Mouse (Mus musculus) intestine, embryonic 15.5 days (tissue): ENCODE measurements around the gene Rab3il1. TPM values are rescaled to one million over a fixed set of nuclear protein-coding genes. Genes with fewer than 3 reads are reported as not detected.
A peak's percentile ranks its signal among the peaks of the same experiment; 100 is the strongest.

Experiments used
- ATAC-seq: fragments of 200-750 bp; cut with Nextera tagmentation; 2 replicates; pipeline ENCODE4 v1.8.0; 2017; ENCODE audit warnings: moderate TSS enrichment, moderate library complexity
- H3K27ac ChIP-seq: fragments of 300-500 bp; sonication (generic); 2 replicates; pipeline ENCODE4 v1.5.1; 2015; ENCODE audit warnings: mild to moderate bottlenecking, inconsistent platforms
- H3K27me3 ChIP-seq: fragments of 300-500 bp; sonication (generic); replicated peaks from 2 replicates; pipeline ENCODE4 v1.6.1; 2015; ENCODE audit warnings: inconsistent platforms
- H3K36me3 ChIP-seq: fragments of 300-500 bp; sonication (generic); 2 replicates; pipeline ENCODE4 v1.6.1; 2015; ENCODE audit warnings: inconsistent platforms
- H3K4me1 ChIP-seq: fragments of 300-500 bp; sonication (generic); replicated peaks from 2 replicates; pipeline ENCODE4 v1.6.1; 2015; ENCODE audit warnings: inconsistent platforms
- H3K4me2 ChIP-seq: fragments of 300-500 bp; sonication (generic); replicated peaks from 2 replicates; pipeline ENCODE4 v1.6.1; 2015; ENCODE audit warnings: mild to moderate bottlenecking, inconsistent platforms
- H3K4me3 ChIP-seq: fragments of 300-500 bp; sonication (generic); replicated peaks from 2 replicates; pipeline ENCODE4 v1.5.1; 2015; ENCODE audit warnings: inconsistent platforms
- H3K9ac ChIP-seq: fragments of 300-500 bp; sonication (generic); 2 replicates; pipeline ENCODE4 v1.6.1; 2015; ENCODE audit warnings: inconsistent platforms
- H3K9me3 ChIP-seq: fragments of 300-500 bp; sonication (generic); 2 replicates; pipeline ENCODE4 v1.6.1; 2016; ENCODE audit warnings: inconsistent platforms
- WGBS: fragments of 180-500 bp; shearing (Covaris S2); methylation state at CpG from one replicate; pipeline ENCODE4 v1.1.7; 2015; 5-methylcytosine and 5-hydroxymethylcytosine counted together
- polyA plus RNA-seq: library from polyadenylated mRNA; unstranded; fragments of >200 nt; fragmentation: Nextera tagmentation; extraction: Ambion mirVana; gene quantifications from 2 replicates; pipeline ENCODE4 v1.2.1, GENCODE M21; 2015

Gene Rab3il1
- polyA plus RNA-seq, 1 experiment from 2014 or later = 34.7 TPM

DNA sequence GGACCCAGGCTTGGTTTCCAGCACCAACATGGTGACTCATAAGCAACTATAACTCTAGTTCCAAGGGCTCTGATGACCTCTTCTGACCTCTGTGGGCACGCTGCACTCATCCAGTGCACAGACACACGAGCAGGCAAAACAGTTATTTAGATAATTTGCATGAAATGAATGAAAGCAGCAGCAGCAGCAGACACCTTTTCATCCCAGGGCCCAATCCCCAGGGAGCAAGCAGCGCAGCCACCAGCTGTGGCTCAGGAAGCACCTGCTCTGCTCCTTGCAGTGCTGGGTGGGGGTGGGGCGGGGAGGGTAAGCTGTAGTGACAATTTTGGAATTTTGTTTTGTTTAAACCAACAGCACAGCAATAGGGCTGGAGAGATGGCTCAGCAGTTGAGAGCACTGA lies 70.4 kb downstream of the Rab3il1 start:
- Histone ChIP-seq H3K4me2 (no peak overlapping the region), H3K27me3 (no peaks in the 10 kb centered on the region), H3K4me1 (no peaks in the 10 kb centered on the region), H3K36me3 (peaks cover 75% of the 10 kb centered on the region), H3K9ac (no peak overlapping the region), H3K27ac (no peak overlapping the region), H3K9me3 (no peaks in the 10 kb centered on the region), H3K4me3 (no peak overlapping the region)
- ATAC-seq = no peak
- 79% methylated on average over 4 of the region's 4 CpGs for WGBS

DNA sequence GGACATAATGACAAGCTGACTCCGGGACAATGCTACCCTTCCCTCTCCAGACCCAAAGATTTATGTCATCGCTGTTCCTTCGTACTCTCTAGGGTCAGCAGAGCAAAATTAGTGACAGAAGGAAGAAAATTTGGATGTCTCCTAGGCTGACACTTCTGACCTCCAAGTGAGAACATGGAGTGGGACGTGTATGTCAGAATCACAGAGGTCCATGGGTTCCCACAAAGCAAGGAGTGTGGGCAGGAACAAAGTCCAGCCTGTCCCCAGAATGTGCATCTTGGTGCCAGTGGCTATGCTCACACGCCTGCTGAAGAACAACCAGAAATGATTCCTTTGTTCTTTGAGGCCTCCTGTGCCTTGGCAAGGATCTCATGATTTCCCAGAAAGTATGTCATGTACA lies 71.7 kb downstream of the Rab3il1 start:
- no peaks in the 10 kb centered on the region for H3K27me3 ChIP-seq
- no peak overlapping the region for H3K4me3 ChIP-seq
- H3K27ac ChIP-seq = no peak overlapping the region
- no peak overlapping the region for H3K9ac ChIP-seq
- no peaks in the 10 kb centered on the region for H3K4me1 ChIP-seq
- H3K4me2 ChIP-seq = no peak overlapping the region
- whole genome bisulfite sequencing = 94% methylated on average over 5 of the region's 5 CpGs
- H3K36me3 ChIP-seq = peaks cover 82% of the 10 kb centered on the region
- no peaks in the 10 kb centered on the region for H3K9me3 ChIP-seq
- ATAC-seq = no peak

DNA sequence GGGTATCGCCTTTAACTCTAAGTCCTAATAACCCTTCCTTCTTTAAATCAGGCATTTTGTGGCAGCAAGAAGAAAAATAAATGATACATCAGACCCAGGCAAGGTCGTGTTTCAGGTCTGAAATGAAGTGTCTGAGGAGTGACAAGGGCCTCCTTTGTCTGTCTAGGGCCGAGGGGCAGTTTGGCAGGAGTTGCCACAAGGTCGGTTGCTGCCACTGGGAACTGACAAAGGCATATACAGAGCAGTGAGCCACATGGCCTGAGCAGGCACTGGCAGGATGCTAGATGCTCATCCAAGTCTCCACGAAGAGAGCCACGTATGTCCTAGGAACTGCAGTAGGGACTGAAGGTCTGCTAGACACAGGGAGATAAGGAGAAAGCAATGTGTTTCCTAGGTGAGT lies 76.9 kb downstream of the Rab3il1 start:
- Histone ChIP-seq H3K4me3 (no peak overlapping the region), H3K36me3 (peaks cover 72% of the 10 kb centered on the region), H3K27me3 (no peaks in the 10 kb centered on the region), H3K4me1 (no peaks in the 10 kb centered on the region), H3K4me2 (no peak overlapping the region), H3K27ac (no peak overlapping the region), H3K9ac (no peak overlapping the region), H3K9me3 (no peaks in the 10 kb centered on the region)
- 81% methylated on average over 6 of the region's 6 CpGs for WGBS
- no peak for ATAC-seq

DNA sequence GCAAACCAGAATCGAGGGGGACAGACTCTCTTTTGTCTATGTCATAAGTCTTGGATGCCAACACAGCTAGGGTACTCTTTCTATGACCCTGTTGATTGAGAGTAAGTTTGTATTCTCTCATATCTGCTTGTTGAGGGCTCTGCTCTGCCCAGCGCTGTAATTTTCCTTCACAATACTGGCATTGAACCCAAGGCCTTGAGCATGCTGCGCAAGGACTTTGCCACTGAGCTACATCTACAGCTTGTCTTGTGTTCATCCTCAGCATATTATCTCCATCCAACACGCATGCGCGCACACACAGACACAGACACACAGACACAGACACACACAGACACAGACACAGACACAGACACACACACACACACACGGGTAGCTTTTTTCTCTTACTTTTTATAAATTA lies 78.9 kb downstream of the Rab3il1 start:
- Histone ChIP-seq H3K4me3 (no peak overlapping the region), H3K36me3 (peaks cover 57% of the 10 kb centered on the region), H3K9me3 (no peaks in the 10 kb centered on the region), H3K27me3 (no peaks in the 10 kb centered on the region), H3K27ac (no peak overlapping the region), H3K4me1 (no peaks in the 10 kb centered on the region), H3K9ac (no peak overlapping the region), H3K4me2 (no peak overlapping the region)
- 0 out of 2 replicates have a peak, but pooled peaks have one; percentile 10 for ATAC-seq
- WGBS = 89% methylated on average over 7 of the region's 7 CpGs

DNA sequence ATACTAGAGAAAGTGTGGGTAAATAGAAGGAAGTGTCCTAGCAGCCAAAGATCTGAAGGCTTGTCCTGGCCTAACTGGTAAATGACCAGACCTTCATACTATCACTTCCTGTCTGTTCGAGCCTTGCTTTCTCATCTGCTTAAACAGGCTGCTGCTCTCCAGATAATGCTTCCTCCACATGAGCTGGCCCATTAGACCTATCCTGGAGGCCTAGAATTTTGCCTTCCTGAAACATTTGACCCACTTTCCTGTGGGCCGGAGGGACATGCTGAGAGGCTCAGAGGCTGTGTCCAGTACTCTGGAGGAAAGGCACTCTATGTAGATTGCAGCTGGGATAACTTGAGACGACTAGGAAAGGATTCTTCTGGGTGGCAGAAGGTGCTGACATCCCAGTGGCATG lies 80.6 kb downstream of the Rab3il1 start:
- no peaks in the 10 kb centered on the region for H3K9me3 ChIP-seq

DNA sequence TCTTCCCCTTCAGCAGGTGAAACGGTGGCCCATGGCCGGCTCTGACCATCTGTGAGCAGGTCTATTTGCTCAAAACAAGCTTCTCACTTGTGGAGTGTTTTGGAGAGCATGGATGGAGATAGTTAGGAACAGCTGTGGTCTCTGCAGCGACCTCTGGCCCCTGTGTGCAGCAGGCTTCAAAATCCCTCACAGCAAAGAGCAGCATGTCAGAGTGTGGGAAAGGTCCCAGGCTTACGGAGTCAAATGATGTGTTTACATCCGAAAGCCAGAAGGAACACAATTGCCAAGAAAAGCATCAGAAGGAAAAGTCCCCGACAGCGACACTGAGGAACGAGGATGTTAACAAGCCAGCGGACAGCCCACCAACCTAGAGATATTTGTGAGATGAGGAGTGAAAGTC lies 84.0 kb downstream of the Rab3il1 start:
- H3K36me3 ChIP-seq = peaks cover 42% of the 10 kb centered on the region
- no peak for ATAC-seq
- 71% methylated on average over 9 of the region's 9 CpGs for WGBS
- H3K9me3 ChIP-seq = no peaks in the 10 kb centered on the region
- H3K9ac ChIP-seq = no peak overlapping the region
- no peak overlapping the region for H3K4me2 ChIP-seq
- H3K4me3 ChIP-seq = no peak overlapping the region
- no peak overlapping the region for H3K27ac ChIP-seq
- no peaks in the 10 kb centered on the region for H3K4me1 ChIP-seq
- H3K27me3 ChIP-seq = no peaks in the 10 kb centered on the region

More for the DNA sequence above, 80.6 kb downstream of the Rab3il1 start:
- ATAC-seq = no peak
- H3K4me3 ChIP-seq = no peak overlapping the region
- H3K4me2 ChIP-seq = no peak overlapping the region
- H3K27me3 ChIP-seq = no peaks in the 10 kb centered on the region
- H3K36me3 ChIP-seq = peaks cover 47% of the 10 kb centered on the region
- no peak overlapping the region for H3K27ac ChIP-seq
- no peak overlapping the region for H3K9ac ChIP-seq
- H3K4me1 ChIP-seq = no peaks in the 10 kb centered on the region
- WGBS = 80% methylated on average over 3 of the region's 3 CpGs

DNA sequence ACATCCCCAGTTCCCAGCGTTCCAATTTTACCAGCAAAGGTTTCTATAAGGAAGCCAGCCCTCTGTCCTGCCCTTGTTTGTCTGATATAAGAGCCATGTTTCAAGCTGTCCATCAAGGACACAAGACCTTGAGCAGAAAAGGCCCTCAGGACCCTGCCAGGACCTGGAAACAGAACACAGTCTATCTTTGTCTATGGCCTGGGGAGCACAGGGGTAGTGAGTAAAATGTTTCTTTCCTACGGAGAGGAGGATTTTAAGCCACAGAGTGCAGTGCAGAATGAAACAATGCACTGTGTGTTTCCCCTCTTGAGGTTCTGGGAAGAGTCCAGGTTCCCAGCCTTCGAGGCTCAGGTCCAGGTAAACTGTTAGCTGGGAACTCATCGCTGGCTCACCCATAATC lies 85.5 kb downstream of the Rab3il1 start:
- Histone ChIP-seq H3K27me3 (no peaks in the 10 kb centered on the region), H3K36me3 (peaks cover 50% of the 10 kb centered on the region), H3K4me2 (no peak overlapping the region), H3K4me1 (no peaks in the 10 kb centered on the region), H3K4me3 (no peak overlapping the region), H3K27ac (no peak overlapping the region), H3K9ac (no peak overlapping the region), H3K9me3 (no peaks in the 10 kb centered on the region)
- 86% methylated on average over 4 of the region's 4 CpGs for WGBS
- no peak for ATAC-seq

Other genes with a start within 250 kb of the Rab3il1 start
- gene Scgb2a2, start 154.1 kb upstream of the Rab3il1 start, polyA plus RNA-seq = not detected in 2 replicates
- 87.6 and 88.9 TPM in 2 replicates for gene Incenp, start 102.1 kb upstream of the Rab3il1 start, polyA plus RNA-seq
- 1,893 and 1,941 TPM in 2 replicates for gene Fth1, start 21.1 kb upstream of the Rab3il1 start, polyA plus RNA-seq
- 0.50 and 0.58 TPM in 2 replicates for gene Best1, start within 50 bp of the Rab3il1 start, polyA plus RNA-seq
- gene Fads3, start 39.9 kb downstream of the Rab3il1 start, polyA plus RNA-seq = 15.1 and 16.3 TPM in 2 replicates
- 194 and 205 TPM in 2 replicates for gene Fads2, start 100.1 kb downstream of the Rab3il1 start, polyA plus RNA-seq
- gene Fads1, start 181.2 kb downstream of the Rab3il1 start, polyA plus RNA-seq = 145 and 146 TPM in 2 replicates
- 470 and 520 TPM in 2 replicates for gene Tmem258, start 202.3 kb downstream of the Rab3il1 start, polyA plus RNA-seq
- 92.2 and 97.4 TPM in 2 replicates for gene Fen1, start 202.5 kb downstream of the Rab3il1 start, polyA plus RNA-seq
- 12.0 and 14.4 TPM in 2 replicates for gene Myrf, start 239.1 kb downstream of the Rab3il1 start, polyA plus RNA-seq